Mouse (Mus musculus) liver, embryonic 14.5 days (tissue): ENCODE data around the gene Grap2. TPM values are rescaled to one million over a fixed set of nuclear protein-coding genes. Genes with fewer than 3 reads are reported as not detected.

ENCODE experiments used
- ATAC-seq: fragments of 200-750 bp; cut with Nextera tagmentation; 2 replicates; pipeline ENCODE4 v1.8.0; 2017; ENCODE audit warnings: moderate number of reproducible peaks, mild to moderate bottlenecking, moderate library complexity; ENCODE audit not compliant: insufficient read depth
- DNase-seq, 3 experiments: peaks; one replicate each; pipeline ENCODE4 v3.0.0-alpha.2; 2012 to 2013; ENCODE audit warnings: low read depth in 3 of 3, low spot score in 3 of 3
- H3K27ac ChIP-seq: fragments of 300-500 bp; sonication (generic); 2 replicates; pipeline ENCODE4 v1.5.1; 2014; ENCODE audit warnings: moderate library complexity, mild to moderate bottlenecking, control low read depth, inconsistent platforms
- H3K27me3 ChIP-seq: fragments of 300-500 bp; sonication (generic); 2 replicates; pipeline ENCODE4 v1.6.1; 2014; ENCODE audit warnings: mild to moderate bottlenecking, low read length, moderate library complexity; ENCODE audit not compliant: control insufficient read depth, insufficient read depth
- H3K36me3 ChIP-seq: fragments of 300-500 bp; sonication (generic); replicated peaks from 2 replicates; pipeline ENCODE4 v1.6.1; 2014; ENCODE audit warnings: low read depth; ENCODE audit not compliant: control insufficient read depth, insufficient read depth
- H3K4me1 ChIP-seq, 2 experiments: fragments of 200-500 bp in 1 of 2; fragments of 300-500 bp in 1 of 2; sonication (generic) in 1 of 2; replicated peaks; 2 replicates each; pipeline ENCODE4 v1.6.1; 2012 to 2014; ENCODE audit warnings: antibody characterized with exemption in 1 of 2, inconsistent platforms in 1 of 2, low read length in 1 of 2; ENCODE audit not compliant: control insufficient read depth in 2 of 2, insufficient read depth in 2 of 2
- H3K4me2 ChIP-seq: fragments of 300-500 bp; sonication (generic); 2 replicates; pipeline ENCODE4 v1.6.1; 2014; ENCODE audit warnings: low read depth, mild to moderate bottlenecking, control low read depth, moderate library complexity
- H3K4me3 ChIP-seq, 2 experiments: fragments of 200-500 bp in 1 of 2; fragments of 300-500 bp in 1 of 2; sonication (generic) in 1 of 2; 2 replicates each; pipeline ENCODE4 v1.5.1; 2012 to 2014; ENCODE audit warnings: low read depth in 2 of 2, low read length in 2 of 2, mild to moderate bottlenecking in 2 of 2, control low read depth in 1 of 2, inconsistent platforms in 1 of 2, moderate library complexity in 1 of 2; ENCODE audit not compliant: insufficient read depth in 1 of 2
- H3K9ac ChIP-seq: fragments of 300-500 bp; sonication (generic); replicated peaks from 2 replicates; pipeline ENCODE4 v1.6.1; 2014; ENCODE audit warnings: mild to moderate bottlenecking, control low read depth, moderate library complexity
- H3K9me3 ChIP-seq: fragments of 300-500 bp; sonication (generic); 2 replicates; pipeline ENCODE4 v1.6.1; 2016; ENCODE audit warnings: low read length, mixed read lengths; ENCODE audit not compliant: control insufficient read depth
- CTCF ChIP-seq: IDR thresholded peaks from 2 replicates; pipeline ENCODE4 v1.5.1; 2016; ENCODE audit warnings: antibody characterized with exemption, low read depth, control low read depth
- EP300 ChIP-seq: IDR thresholded peaks from 2 replicates; pipeline ENCODE4 v1.6.1; 2016; ENCODE audit warnings: antibody characterized with exemption, low read depth
- WGBS: fragments of 180-500 bp; shearing (Covaris S2); extraction: QIAGEN DNeasy Blood & Tissue Kit; methylation state at CpG from one replicate; pipeline ENCODE4 v1.1.7; 2014; ENCODE audit not compliant: insufficient replicate concordance; 5-methylcytosine and 5-hydroxymethylcytosine counted together
- polyA plus RNA-seq, 2 experiments: library from polyadenylated mRNA; depleted of rRNA in 1 of 2; stranded (reverse) in 1 of 2; unstranded in 1 of 2; fragments of >200 nt; fragmentation: Nextera tagmentation in 1 of 2; extraction: Ambion mirVana in 1 of 2; gene quantifications; 2 replicates each; pipeline versions ENCODE4 v1.2.1 to v1.2.3; 2012 to 2014

The Grap2 gene
- 8.7 and 9.2 TPM in 2 replicates for polyA plus RNA-seq (2012; rRNA removed)
- polyA plus RNA-seq (2014; fragmentation: Nextera tagmentation; extraction: Ambion mirVana): 21.7 and 21.8 TPM in 2 replicates

GRCm38 (mm10) chr15:80572291-80572690 is at the start of gene Grap2:
Grap2 (plus strand) TSS chr15:80572594.
- no peaks in the 10 kb centered on the region for H3K9me3 ChIP-seq
- peaks cover 28% of the 10 kb centered on the region for H3K27me3 ChIP-seq
- DNase-seq (no peak), ATAC-seq (no peak)
- no peaks in the 10 kb centered on the region for H3K36me3 ChIP-seq
- H3K4me3 ChIP-seq: no peak within 1 kb of the TSS
- 12% methylated on average over 12 of the region's 12 CpGs for WGBS
- H3K27ac ChIP-seq: no peak within 1 kb of the TSS
- H3K4me2 ChIP-seq: no peak within 1 kb of the TSS
- TF ChIP-seq CTCF (no peak), EP300 (no peak)
- no peak within 1 kb of the TSS for H3K9ac ChIP-seq
- H3K4me1 ChIP-seq: no peaks in the 10 kb centered on the region

GRCm38 (mm10) chr15:80529955-80530869 is 42.2 kb upstream of the Grap2 start:
- Histone ChIP-seq H3K4me2 (peak overlapping the region; percentile 72; the same call in 1 of the 2 replicates), H3K27ac (peak overlapping the region; percentile 93), H3K9me3 (no peaks in the 10 kb centered on the region), H3K4me3 (no peak overlapping the region), H3K27me3 (no peaks in the 10 kb centered on the region), H3K4me1 (peaks cover 34 to 36% of the 10 kb centered on the region in 2 experiments), H3K36me3 (no peaks in the 10 kb centered on the region), H3K9ac (peak overlapping the region; percentile 34)
- TF ChIP-seq EP300 (no peak), CTCF (no peak)
- no peak for ATAC-seq
- DNase-seq: no peak
- 59% methylated on average over 20 of the region's 20 CpGs for WGBS

GRCm38 (mm10) chr15:80531026-80531425 is 41.4 kb upstream of the Grap2 start:
- TF ChIP-seq EP300 (peak; percentile 56), CTCF (no peak)
- no peaks in the 10 kb centered on the region for H3K36me3 ChIP-seq
- DNase-seq (peak in 2 of 3 experiments; percentile 58 to 63), ATAC-seq (peak; percentile 48)
- peak overlapping the region; percentile 93 for H3K27ac ChIP-seq
- peaks cover 34 to 36% of the 10 kb centered on the region in 2 experiments for H3K4me1 ChIP-seq
- H3K9me3 ChIP-seq: no peaks in the 10 kb centered on the region
- H3K9ac ChIP-seq: peak overlapping the region; percentile 34
- no peak overlapping the region for H3K4me3 ChIP-seq
- WGBS: 19% methylated on average over 9 of the region's 9 CpGs
- H3K4me2 ChIP-seq: peak overlapping the region; percentile 72
- no peaks in the 10 kb centered on the region for H3K27me3 ChIP-seq

GRCm38 (mm10) chr15:80532281-80533072 is 39.9 kb upstream of the Grap2 start:
- TF ChIP-seq EP300 (peak; percentile 91), CTCF (no peak)
- peak; percentile 69 to 75 (median 75) for DNase-seq
- ATAC-seq: peak; percentile 98

More at GRCm38 (mm10) chr15:80532281-80533072, 39.9 kb upstream of the Grap2 start:
- Histone ChIP-seq H3K4me2 (peak overlapping the region; percentile 72), H3K27ac (peak overlapping the region; percentile 93), H3K9me3 (no peaks in the 10 kb centered on the region), H3K4me1 (peaks cover 34 to 36% of the 10 kb centered on the region in 2 experiments), H3K9ac (peak overlapping the region; percentile 72), H3K36me3 (no peaks in the 10 kb centered on the region), H3K27me3 (no peaks in the 10 kb centered on the region), H3K4me3 (peak overlapping the region; percentile 0 to 16; a peak in 1 of 4 replicates)
- WGBS: 13% methylated on average over 8 of the region's 8 CpGs
